Mouse (Mus musculus) bone marrow, adult 2 months (tissue): Measurements from ENCODE around the gene Il4i1. TPM values are rescaled to one million over a fixed set of nuclear protein-coding genes. Genes with fewer than 3 reads are reported as not detected.

ENCODE experiments used
- H3K27ac ChIP-seq: fragments of 200-500 bp; 2 replicates; pipeline ENCODE4 v1.5.1; 2012; ENCODE audit warnings: low read depth, mild to moderate bottlenecking, control low read depth, inconsistent platforms, low read length; ENCODE audit not compliant: control insufficient read depth, poor library complexity, insufficient read depth
- H3K4me1 ChIP-seq: fragments of 200-500 bp; 2 replicates; pipeline ENCODE4 v1.6.1; 2011; ENCODE audit warnings: low read length; ENCODE audit not compliant: control insufficient read depth, insufficient read depth
- H3K4me3 ChIP-seq: fragments of 200-500 bp; replicated peaks from 2 replicates; pipeline ENCODE3; 2011; ENCODE audit warnings: mild to moderate bottlenecking, low read depth, low read length, control low read depth; ENCODE audit not compliant: control insufficient read depth
- CTCF ChIP-seq: fragments of 200-500 bp; IDR thresholded peaks from 2 replicates; pipeline ENCODE4 v1.5.1; 2011; ENCODE audit warnings: low read length, control low read depth; ENCODE audit not compliant: control insufficient read depth, insufficient read depth
- POLR2A ChIP-seq: fragments of 200-500 bp; IDR thresholded peaks from 2 replicates; pipeline ENCODE4 v1.6.1; 2011; ENCODE audit warnings: low read depth, mild to moderate bottlenecking, control low read depth, low read length, borderline replicate concordance; ENCODE audit not compliant: control insufficient read depth
- WGBS: fragments of 180-500 bp; shearing (Covaris S2); methylation state at CpG from one replicate; pipeline ENCODE4 v1.1.7; 2018; 5-methylcytosine and 5-hydroxymethylcytosine counted together
- polyA plus RNA-seq: library from polyadenylated mRNA; stranded (reverse); fragments of >200 nt; gene quantifications from 2 replicates; pipeline ENCODE4 v1.2.4, GENCODE M21; 2011; ENCODE audit warnings: low replicate concordance; ENCODE audit not compliant: missing spikeins, insufficient read depth, insufficient read length

Il4i1 gene
- polyA plus RNA-seq, 1 experiment: 24.8 TPM

DNA sequence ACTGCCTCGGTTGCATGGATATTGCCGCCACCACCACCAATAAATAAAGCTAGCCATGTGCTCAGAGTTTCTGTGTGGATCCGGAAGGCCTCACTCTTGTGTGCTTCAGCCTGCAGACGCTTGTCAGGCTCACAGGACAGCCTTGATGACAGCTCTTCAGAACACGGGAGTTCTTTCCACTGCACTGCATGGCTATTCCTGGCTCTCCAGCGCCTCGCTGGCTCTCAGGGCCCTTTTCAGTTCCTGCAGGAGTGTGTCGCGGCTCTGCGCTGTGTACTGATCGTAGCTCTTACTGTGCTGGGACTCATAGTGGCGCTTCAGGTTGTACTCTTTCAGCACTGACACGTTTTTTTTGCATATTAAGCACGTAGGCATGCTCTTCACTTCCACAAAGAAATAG, 61.6 kb downstream of the Il4i1 start:
- Histone ChIP-seq H3K27ac (no peak overlapping the region), H3K4me3 (no peak overlapping the region), H3K4me1 (no peaks in the 10 kb centered on the region)
- TF ChIP-seq CTCF: no peak
- TF ChIP-seq POLR2A: no peak
- 82% methylated on average over 14 of the region's 14 CpGs for WGBS

DNA sequence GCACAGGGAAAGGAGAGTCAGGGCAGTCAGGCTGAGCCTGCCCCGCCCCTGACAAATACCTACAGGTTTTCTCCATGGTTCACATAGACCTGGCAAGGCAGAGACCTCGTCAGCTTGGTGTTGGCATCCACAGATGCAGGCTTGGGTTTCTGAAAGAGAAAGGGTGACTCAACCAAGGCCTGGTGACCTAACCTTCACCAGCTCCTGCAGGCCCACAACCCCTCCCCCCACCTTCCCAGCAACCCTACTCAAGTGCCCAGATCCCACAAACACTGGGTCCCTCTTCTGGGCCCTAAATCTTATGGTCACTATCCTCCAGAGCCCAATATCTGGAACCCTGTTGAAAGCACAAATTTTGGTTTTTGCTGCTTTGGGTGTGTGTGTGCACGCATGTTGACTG, 66.8 kb downstream of the Il4i1 start:
- Histone ChIP-seq H3K27ac (no peak overlapping the region; the same call in 1 of the 2 replicates), H3K4me1 (no peaks in the 10 kb centered on the region; the same call in 1 of the 2 replicates), H3K4me3 (no peak overlapping the region)
- no peak for TF ChIP-seq POLR2A
- no peak for TF ChIP-seq CTCF
- 84% methylated on average over 3 of the region's 3 CpGs for WGBS

DNA sequence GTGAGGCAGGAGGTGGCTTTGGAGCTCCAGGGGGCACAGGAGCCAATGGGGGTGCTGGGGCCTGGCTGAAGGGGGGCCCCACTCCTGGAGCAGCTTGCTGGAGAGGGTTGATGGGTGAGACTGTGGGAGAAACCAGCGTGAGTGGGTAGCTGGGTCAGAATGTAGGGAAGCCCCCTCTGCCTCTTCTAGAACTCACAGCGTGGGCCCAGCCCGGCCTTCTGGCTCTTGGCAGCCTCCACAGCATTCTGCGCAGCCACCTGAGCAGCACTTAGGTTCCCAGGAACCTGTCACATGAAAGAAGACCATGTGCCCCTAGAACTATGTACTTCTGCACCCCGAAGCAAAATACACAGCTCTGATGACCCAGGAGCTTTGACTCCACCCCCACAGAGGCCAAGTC, 68.5 kb downstream of the Il4i1 start:
- no peak overlapping the region for H3K27ac ChIP-seq
- TF ChIP-seq POLR2A: no peak
- TF ChIP-seq CTCF: no peak
- 92% methylated on average over 5 of the region's 5 CpGs for WGBS
- no peaks in the 10 kb centered on the region; the same call in 1 of the 2 replicates for H3K4me1 ChIP-seq
- no peak overlapping the region for H3K4me3 ChIP-seq

GRCm38 (mm10) chr7:44886964-44887363, 70.8 kb downstream of the Il4i1 start:
- Histone ChIP-seq H3K4me1 (peaks cover 3% of the 10 kb centered on the region; the same call in 1 of the 2 replicates), H3K4me3 (no peak overlapping the region), H3K27ac (no peak overlapping the region)
- TF ChIP-seq POLR2A (no peak), CTCF (no peak)
- 66% methylated on average over 7 of the region's 7 CpGs for WGBS

- H3K27ac ChIP-seq: no peak overlapping the region
- no peak for TF ChIP-seq CTCF
- H3K4me1 ChIP-seq: peaks cover 3% of the 10 kb centered on the region; the same call in 1 of the 2 replicates
- no peak overlapping the region for H3K4me3 ChIP-seq
- 83% methylated on average over 13 of the region's 13 CpGs for WGBS
Observed at GRCm38 (mm10) chr7:44888256-44889105, 72.3 kb downstream of the Il4i1 start.

GRCm38 (mm10) chr7:44890180-44890579, 74.0 kb downstream of the Il4i1 start:
- no peak overlapping the region for H3K4me3 ChIP-seq
- peaks cover 3% of the 10 kb centered on the region; the same call in 1 of the 2 replicates for H3K4me1 ChIP-seq
- no peak overlapping the region for H3K27ac ChIP-seq
- 83% methylated on average over 7 of the region's 7 CpGs for whole genome bisulfite sequencing
- TF ChIP-seq POLR2A (no peak), CTCF (no peak)

Other genes with a start within 250 kb of the Il4i1 start
- 21.1 and 49.7 TPM in 2 replicates for gene Napsa, start 244.0 kb upstream of the Il4i1 start, polyA plus RNA-seq
- 1.1 and 3.9 TPM in 2 replicates for gene Kcnc3, start 225.7 kb upstream of the Il4i1 start, polyA plus RNA-seq
- 0.41 TPM in 1 of 2 replicates, not detected in the other for gene Myh14, start 145.5 kb upstream of the Il4i1 start, polyA plus RNA-seq
- not detected in 2 replicates for gene Izumo2, start 107.6 kb upstream of the Il4i1 start, polyA plus RNA-seq
- 21.6 and 33.6 TPM in 2 replicates for gene Vrk3, start 68.0 kb upstream of the Il4i1 start, polyA plus RNA-seq
- gene Zfp473, start 65.3 kb upstream of the Il4i1 start, polyA plus RNA-seq: 0.99 and 2.3 TPM in 2 replicates
- gene Nup62, start 299 bp upstream of the Il4i1 start, polyA plus RNA-seq: 24.0 and 44.7 TPM in 2 replicates
- gene Atf5, start 271 bp downstream of the Il4i1 start, polyA plus RNA-seq: 24.5 and 32.7 TPM in 2 replicates
- 28.2 and 48.0 TPM in 2 replicates for gene Akt1s1, start 32.6 kb downstream of the Il4i1 start, polyA plus RNA-seq
- 24.5 and 49.2 TPM in 2 replicates for gene Tbc1d17, start 32.7 kb downstream of the Il4i1 start, polyA plus RNA-seq
- 97.5 and 261 TPM in 2 replicates for gene Pnkp, start 40.8 kb downstream of the Il4i1 start, polyA plus RNA-seq
- 51.3 and 96.4 TPM in 2 replicates for gene Ptov1, start 53.4 kb downstream of the Il4i1 start, polyA plus RNA-seq
- gene Med25, start 76.3 kb downstream of the Il4i1 start, polyA plus RNA-seq: 14.6 and 25.4 TPM in 2 replicates
- 7.0 and 21.8 TPM in 2 replicates for gene Fuz, start 79.7 kb downstream of the Il4i1 start, polyA plus RNA-seq
- 43.5 and 60.3 TPM in 2 replicates for gene Ap2a1, start 113.1 kb downstream of the Il4i1 start, polyA plus RNA-seq
- gene Tsks, start 126.8 kb downstream of the Il4i1 start, polyA plus RNA-seq: not detected in 2 replicates
- 6.5 TPM in 2 replicates for gene Cpt1c, start 158.5 kb downstream of the Il4i1 start, polyA plus RNA-seq
- 192 and 337 TPM in 2 replicates for gene Prmt1, start 170.2 kb downstream of the Il4i1 start, polyA plus RNA-seq
- 71.4 and 165 TPM in 2 replicates for gene Irf3, start 181.3 kb downstream of the Il4i1 start, polyA plus RNA-seq
- gene Bcl2l12, start 182.3 kb downstream of the Il4i1 start, polyA plus RNA-seq: 28.9 and 40.8 TPM in 2 replicates
- 45.6 and 72.1 TPM in 2 replicates for gene Scaf1, start 200.0 kb downstream of the Il4i1 start, polyA plus RNA-seq
- gene Rras, start 201.6 kb downstream of the Il4i1 start, polyA plus RNA-seq: 11.0 and 14.9 TPM in 2 replicates
- gene Prr12, start 236.5 kb downstream of the Il4i1 start, polyA plus RNA-seq: 8.6 and 14.3 TPM in 2 replicates
- 31.8 and 44.8 TPM in 2 replicates for gene Nosip, start 246.0 kb downstream of the Il4i1 start, polyA plus RNA-seq
- gene Prrg2, start 246.3 kb downstream of the Il4i1 start, polyA plus RNA-seq: 13.8 and 18.2 TPM in 2 replicates